Mouse (Mus musculus): ENCODE measurements around the gene Fbxo11. TPM values are rescaled to one million over a fixed set of nuclear protein-coding genes. Genes with fewer than 3 reads are reported as not detected.

Gene Fbxo11
- polyA plus RNA-seq, 1 experiment, result 9.3 TPM

- TF ChIP-seq MYOD1 (IDR thresholded peaks at IDR 0.05; ENCODE audit: control insufficient read depth, insufficient read length, low read depth) (no peak), USF1 (IDR thresholded peaks at IDR 0.05; ENCODE audit: low read depth) (no peak), FOSL1 (IDR thresholded peaks at IDR 0.05; ENCODE audit: insufficient read depth, low read length, poor library complexity, severe bottlenecking) (no peak)
- Histone ChIP-seq H3K4me3 (ENCODE audit: insufficient read depth, poor library complexity, severe bottlenecking) (no peak overlapping the region), H3K36me3 (ENCODE audit: control insufficient read depth, insufficient read depth) (no peaks in the 10 kb centered on the region), H3K79me2 (ENCODE audit: control insufficient read depth, insufficient read depth) (peaks cover 100% of the 10 kb centered on the region), H3K79me3 (ENCODE audit: low read depth) (peaks cover 92% of the 10 kb centered on the region), H3K27me3 (ENCODE audit: control insufficient read depth, insufficient read depth, insufficient read length) (no peaks in the 10 kb centered on the region), H3ac (ENCODE audit: control insufficient read depth, insufficient read length, low read depth) (no peak overlapping the region)
Measured at GRCm38 (mm10) chr17:88050318-88050717, 14.8 kb downstream of the Fbxo11 start.

GRCm38 (mm10) chr17:88042099-88043086 lies 22.7 kb downstream of the Fbxo11 start:
- no peaks in the 10 kb centered on the region for H3K36me3 ChIP-seq (ENCODE audit: control insufficient read depth, insufficient read depth)
- H3K79me2 ChIP-seq (ENCODE audit: control insufficient read depth, insufficient read depth), result peaks cover 99% of the 10 kb centered on the region
- TF ChIP-seq CEBPB (IDR thresholded peaks at IDR 0.05; ENCODE audit: low read depth) (no peak), MYOD1 (IDR thresholded peaks at IDR 0.05; ENCODE audit: control insufficient read depth, insufficient read length, low read depth) (peak; percentile 76), USF1 (IDR thresholded peaks at IDR 0.05; ENCODE audit: low read depth) (peak; percentile 82)
- no peaks in the 10 kb centered on the region for H3K27me3 ChIP-seq (ENCODE audit: control insufficient read depth, insufficient read depth, insufficient read length)
- no peak overlapping the region for H3K4me3 ChIP-seq (ENCODE audit: insufficient read depth, poor library complexity, severe bottlenecking)
- no peak overlapping the region for H3ac ChIP-seq (ENCODE audit: control insufficient read depth, insufficient read length, low read depth)
- peaks cover 89% of the 10 kb centered on the region for H3K79me3 ChIP-seq (ENCODE audit: low read depth)

GRCm38 (mm10) chr17:88040810-88041209 lies 24.3 kb downstream of the Fbxo11 start:
- H3K4me3 ChIP-seq (ENCODE audit: insufficient read depth, poor library complexity, severe bottlenecking), result no peak overlapping the region
- TF ChIP-seq MYOD1 (IDR thresholded peaks at IDR 0.05; ENCODE audit: control insufficient read depth, insufficient read length, low read depth), result no peak
- no peak for TF ChIP-seq MYOG (IDR thresholded peaks at IDR 0.05; ENCODE audit: control insufficient read depth, extremely low read depth, insufficient read length)
- TF ChIP-seq MAX (IDR thresholded peaks at IDR 0.05), result no peak
- no peak for TF ChIP-seq CEBPB (IDR thresholded peaks at IDR 0.05; ENCODE audit: low read depth)
- TF ChIP-seq FOSL1 (IDR thresholded peaks at IDR 0.05; ENCODE audit: insufficient read depth, low read length, poor library complexity, severe bottlenecking), result no peak
- TF ChIP-seq CTCF (IDR thresholded peaks at IDR 0.05; ENCODE audit: control insufficient read depth, insufficient read depth, insufficient read length), result no peak
- peaks cover 99% of the 10 kb centered on the region for H3K79me2 ChIP-seq (ENCODE audit: control insufficient read depth, insufficient read depth)
- H3K36me3 ChIP-seq (ENCODE audit: control insufficient read depth, insufficient read depth), result no peaks in the 10 kb centered on the region
- no peak overlapping the region for H3ac ChIP-seq (ENCODE audit: control insufficient read depth, insufficient read length, low read depth)
- no peaks in the 10 kb centered on the region for H3K27me3 ChIP-seq (ENCODE audit: control insufficient read depth, insufficient read depth, insufficient read length)
- H3K79me3 ChIP-seq (ENCODE audit: low read depth), result peaks cover 93% of the 10 kb centered on the region

GRCm38 (mm10) chr17:88034418-88034817 lies 30.7 kb downstream of the Fbxo11 start:
- Histone ChIP-seq H3K79me2 (ENCODE audit: control insufficient read depth, insufficient read depth) (peaks cover 100% of the 10 kb centered on the region), H3K79me3 (ENCODE audit: low read depth) (peaks cover 95% of the 10 kb centered on the region), H3K4me3 (ENCODE audit: insufficient read depth, poor library complexity, severe bottlenecking) (no peak overlapping the region), H3ac (ENCODE audit: control insufficient read depth, insufficient read length, low read depth) (no peak overlapping the region), H3K27me3 (ENCODE audit: control insufficient read depth, insufficient read depth, insufficient read length) (no peaks in the 10 kb centered on the region), H3K36me3 (ENCODE audit: control insufficient read depth, insufficient read depth) (no peaks in the 10 kb centered on the region)
- TF ChIP-seq MYOG (IDR thresholded peaks at IDR 0.05; ENCODE audit: control insufficient read depth, extremely low read depth, insufficient read length) (no peak), MAX (IDR thresholded peaks at IDR 0.05) (no peak), CTCF (IDR thresholded peaks at IDR 0.05; ENCODE audit: control insufficient read depth, insufficient read depth, insufficient read length) (no peak)

- TF ChIP-seq FOSL1 (IDR thresholded peaks at IDR 0.05; ENCODE audit: insufficient read depth, low read length, poor library complexity, severe bottlenecking) (no peak), CEBPB (IDR thresholded peaks at IDR 0.05; ENCODE audit: low read depth) (no peak), USF1 (IDR thresholded peaks at IDR 0.05; ENCODE audit: low read depth) (no peak), MAX (IDR thresholded peaks at IDR 0.05) (no peak), MYOG (IDR thresholded peaks at IDR 0.05; ENCODE audit: control insufficient read depth, extremely low read depth, insufficient read length) (no peak), CTCF (IDR thresholded peaks at IDR 0.05; ENCODE audit: control insufficient read depth, insufficient read depth, insufficient read length) (no peak), MYOD1 (IDR thresholded peaks at IDR 0.05; ENCODE audit: control insufficient read depth, insufficient read length, low read depth) (no peak)
- Histone ChIP-seq H3K4me3 (ENCODE audit: insufficient read depth, poor library complexity, severe bottlenecking) (no peak overlapping the region), H3ac (ENCODE audit: control insufficient read depth, insufficient read length, low read depth) (no peak overlapping the region), H3K36me3 (ENCODE audit: control insufficient read depth, insufficient read depth) (no peaks in the 10 kb centered on the region), H3K79me3 (ENCODE audit: low read depth) (peaks cover 87% of the 10 kb centered on the region), H3K27me3 (ENCODE audit: control insufficient read depth, insufficient read depth, insufficient read length) (no peaks in the 10 kb centered on the region), H3K79me2 (ENCODE audit: control insufficient read depth, insufficient read depth) (peaks cover 100% of the 10 kb centered on the region)
Measured at GRCm38 (mm10) chr17:88031755-88032154, 33.3 kb downstream of the Fbxo11 start.

Data from C2C12 (cell line).